Mouse (Mus musculus): ENCODE data around the gene Kcnip1.

DNA sequence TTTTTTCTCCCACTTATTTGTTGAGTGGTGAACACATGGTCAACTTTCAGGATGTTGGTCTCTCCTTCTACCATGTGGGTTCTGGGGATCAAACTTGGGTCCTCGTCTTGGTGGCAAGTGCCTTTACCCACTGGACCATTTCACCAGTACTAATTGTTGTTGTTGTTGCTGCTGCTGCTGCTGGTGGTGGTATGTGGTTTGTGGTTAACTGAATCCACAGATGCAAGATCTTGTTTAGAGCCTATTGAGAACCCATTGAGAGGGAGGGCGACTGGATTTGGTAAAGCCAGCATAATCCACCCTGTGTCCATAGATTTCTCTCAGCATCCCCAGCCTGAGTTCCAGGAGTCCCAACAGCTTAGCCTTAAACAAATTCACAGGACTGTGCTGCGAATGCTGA lies 7.5 kb upstream of the Kcnip1 start:
- no peak for TF ChIP-seq CTCF (IDR thresholded peaks at IDR 0.05; ENCODE audit: insufficient read depth, low read depth, low read length)
- no peak for TF ChIP-seq POLR2A (IDR thresholded peaks at IDR 0.05; ENCODE audit: insufficient read depth, low read depth, low read length)
